Mouse (Mus musculus) bone marrow macrophage, adult 2 months (primary cell): Measurements from ENCODE around the gene Gabbr2. TPM values are rescaled to one million over a fixed set of nuclear protein-coding genes. Genes with fewer than 3 reads are reported as not detected.
A peak's percentile ranks its signal among the peaks of the same experiment; 100 is the strongest.

Experiments used
- H3K27ac ChIP-seq: 2 replicates; pipeline ENCODE4 v1.5.1; 2012; ENCODE audit warnings: low read depth, low read length; ENCODE audit not compliant: insufficient read depth
- H3K4me1 ChIP-seq: 2 replicates; pipeline ENCODE4 v1.6.1; 2012; ENCODE audit warnings: low read length; ENCODE audit not compliant: control insufficient read depth, insufficient read depth
- H3K4me3 ChIP-seq: 2 replicates; pipeline ENCODE4 v1.5.1; 2012; ENCODE audit warnings: mild to moderate bottlenecking, low read length, moderate library complexity; ENCODE audit not compliant: insufficient read depth
- CTCF ChIP-seq: IDR thresholded peaks from 2 replicates; pipeline ENCODE4 v1.5.1; 2012; ENCODE audit warnings: low read depth, mild to moderate bottlenecking, low read length, moderate library complexity
- POLR2A ChIP-seq: IDR thresholded peaks from 2 replicates; pipeline ENCODE4 v1.6.1; 2012; ENCODE audit warnings: mild to moderate bottlenecking, low read depth, low read length, borderline replicate concordance
- polyA plus RNA-seq: library from polyadenylated mRNA; stranded (reverse); fragments of >200 nt; gene quantifications from 2 replicates; pipeline ENCODE4 v1.2.4, GENCODE M21; 2012; ENCODE audit not compliant: missing spikeins, insufficient read depth, insufficient read length

The Gabbr2 gene
- 0.74 TPM in 1 of 2 replicates, not detected in the other for polyA plus RNA-seq

DNA sequence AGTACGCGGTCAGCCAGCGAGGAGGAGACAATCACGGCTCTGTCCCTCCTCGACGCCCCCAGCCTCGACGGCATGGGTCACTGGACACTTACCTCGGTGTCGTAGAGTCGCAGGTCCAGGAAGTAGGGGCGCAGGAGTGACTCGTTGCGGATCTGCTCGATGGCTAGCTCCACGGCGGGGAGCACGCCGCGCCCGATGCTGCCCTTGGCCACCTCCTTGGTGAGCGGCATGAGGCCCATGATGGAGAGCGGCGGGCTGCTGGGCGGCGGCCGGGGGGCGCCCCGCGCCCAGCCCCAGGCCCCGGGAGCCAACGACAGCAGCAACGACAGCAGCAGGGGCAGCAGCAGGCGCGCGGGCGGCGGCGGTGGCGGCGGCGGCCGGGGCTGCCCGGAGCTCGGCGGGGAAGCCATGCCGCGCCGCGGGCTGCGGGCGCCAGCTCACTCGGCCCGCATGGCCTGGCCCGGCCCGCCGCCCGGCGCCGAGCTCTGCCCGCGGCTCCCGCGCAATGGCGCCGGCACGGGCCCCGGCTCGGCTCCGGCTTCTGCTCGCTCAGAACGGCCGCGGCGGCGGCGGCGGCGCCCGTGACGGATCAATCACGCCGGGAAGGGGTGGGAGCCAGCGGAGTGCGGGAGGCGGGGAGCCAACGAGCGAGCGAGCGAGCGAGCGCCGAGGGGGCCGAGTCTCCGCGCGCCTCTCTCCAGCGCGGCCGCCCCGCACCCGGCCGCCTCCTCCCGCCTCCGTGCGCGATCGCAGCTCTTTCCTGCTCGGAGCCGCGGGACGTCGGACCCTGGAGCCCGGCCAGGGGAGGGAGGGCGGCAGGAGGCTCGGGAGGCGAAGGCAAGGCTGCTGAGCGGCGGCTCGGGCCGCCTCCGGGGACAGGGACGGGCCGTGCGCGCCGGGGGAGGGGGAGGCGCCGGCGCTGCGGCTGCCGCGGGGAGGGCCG is at the start of gene Gabbr2:
Gene Gabbr2, minus strand, starts transcription at position 858 of the 943 bp plus-strand sequence.
- Histone ChIP-seq H3K4me3 (peak within 1 kb of the TSS; percentile 45), H3K27ac (no peak within 1 kb of the TSS), H3K4me1 (no peaks in the 10 kb centered on the region)
- TF ChIP-seq POLR2A, result no peak
- TF ChIP-seq CTCF, result no peak

DNA sequence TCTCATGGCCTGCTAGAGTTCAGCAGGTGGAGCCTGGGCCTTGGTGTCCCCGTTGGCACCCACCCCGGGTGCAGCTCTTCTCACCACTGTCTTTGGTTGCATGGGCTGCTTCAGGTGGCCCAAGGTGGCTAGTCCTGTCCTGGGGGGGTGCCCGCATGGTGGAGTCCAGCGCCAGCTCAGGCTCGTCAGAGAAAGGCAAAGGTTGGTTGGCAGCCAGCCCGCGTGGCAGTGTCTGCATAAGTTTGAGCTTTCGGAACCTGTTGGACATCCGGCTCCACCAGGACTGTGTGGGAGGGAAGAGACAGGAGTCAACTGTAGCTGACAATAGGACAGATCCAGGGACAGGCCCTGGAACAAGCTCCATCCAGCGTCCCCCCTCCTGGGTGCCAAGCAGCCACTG is 47.9 kb upstream of the Gabbr2 start:
- Histone ChIP-seq H3K27ac (no peak overlapping the region), H3K4me1 (no peaks in the 10 kb centered on the region), H3K4me3 (no peak overlapping the region)
- TF ChIP-seq POLR2A (no peak), CTCF (no peak)

DNA sequence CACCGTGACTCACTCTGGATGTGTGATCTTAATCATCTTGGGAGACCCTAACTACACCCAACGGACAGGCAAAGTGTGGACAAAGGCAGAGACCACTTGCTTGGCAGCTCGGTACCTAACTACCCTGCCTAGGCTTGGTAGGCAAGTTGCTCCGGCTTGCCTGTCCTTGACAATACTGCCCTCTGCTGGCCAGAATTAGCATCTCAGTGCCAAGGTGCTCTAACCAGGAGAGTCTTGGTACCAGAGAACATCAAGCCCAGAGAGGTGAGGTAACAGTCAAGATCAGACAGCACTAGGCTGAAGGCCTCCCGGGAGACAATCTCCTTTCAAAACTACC is 45.6 kb upstream of the Gabbr2 start:
- no peak overlapping the region for H3K4me3 ChIP-seq
- no peaks in the 10 kb centered on the region for H3K4me1 ChIP-seq
- TF ChIP-seq POLR2A (no peak), CTCF (peak; percentile 93)
- no peak overlapping the region for H3K27ac ChIP-seq

DNA sequence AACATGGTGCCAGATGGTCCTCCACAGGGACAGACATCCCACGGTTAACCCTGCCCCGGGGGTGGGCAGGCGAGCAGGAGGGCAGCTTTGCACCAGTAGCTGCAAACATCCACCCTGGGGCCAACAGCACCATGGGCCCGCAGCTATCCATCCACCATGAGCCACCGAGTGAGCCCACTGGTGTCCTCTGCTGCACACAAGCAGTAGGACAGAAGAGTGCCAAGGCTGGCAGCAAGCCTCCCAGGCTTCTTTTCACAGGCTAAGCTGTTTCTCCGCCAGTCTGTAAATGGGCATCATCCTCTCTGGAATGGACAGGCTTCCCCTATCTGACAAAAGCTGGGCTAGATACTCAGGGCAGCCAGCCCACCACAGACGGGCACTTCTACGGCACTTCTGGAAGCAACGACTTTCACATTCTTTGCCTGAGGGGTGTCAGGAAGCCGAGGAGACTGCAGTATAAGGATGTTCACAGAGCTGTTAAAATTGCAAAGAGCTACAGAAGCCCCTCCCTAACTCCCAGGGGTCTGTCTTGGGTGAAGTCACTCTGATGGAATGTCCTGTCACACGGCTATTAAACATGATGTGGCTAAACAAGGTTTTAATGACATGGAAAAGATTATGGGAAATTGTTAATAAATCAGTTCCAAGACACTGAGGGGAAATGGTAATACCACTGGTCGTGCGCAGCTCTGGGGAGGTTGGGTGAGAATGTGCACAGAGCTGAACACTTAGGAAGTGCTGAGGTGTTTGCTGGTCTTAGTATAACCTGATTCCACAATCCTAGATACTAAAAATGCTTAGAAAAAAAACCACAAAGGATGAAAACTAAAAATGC is 45.0 kb upstream of the Gabbr2 start:
- TF ChIP-seq POLR2A (no peak), CTCF (no peak)
- Histone ChIP-seq H3K4me3 (no peak overlapping the region), H3K4me1 (no peaks in the 10 kb centered on the region), H3K27ac (no peak overlapping the region)

DNA sequence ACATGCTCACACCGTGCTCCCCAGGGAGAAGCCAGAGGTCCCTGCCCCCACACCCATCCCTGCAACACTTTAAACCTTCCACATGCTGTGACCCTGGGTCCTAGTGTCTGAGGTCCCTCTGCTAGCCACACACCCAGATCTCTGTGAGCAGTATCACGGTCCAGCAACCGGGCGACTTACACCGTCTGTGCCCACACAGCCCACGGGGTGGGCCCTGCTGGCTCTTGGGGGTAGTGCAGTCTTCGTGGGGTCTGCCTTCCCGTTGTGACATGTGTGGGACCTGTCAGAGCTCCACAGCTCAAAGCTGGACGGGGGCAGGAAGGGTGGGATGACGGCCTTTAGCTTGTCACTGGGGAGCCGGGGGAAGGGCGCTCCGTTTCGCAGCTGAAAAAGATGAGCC is 43.9 kb upstream of the Gabbr2 start:
- Histone ChIP-seq H3K27ac (no peak overlapping the region), H3K4me3 (no peak overlapping the region), H3K4me1 (no peaks in the 10 kb centered on the region)
- TF ChIP-seq POLR2A, result no peak
- TF ChIP-seq CTCF, result no peak

DNA sequence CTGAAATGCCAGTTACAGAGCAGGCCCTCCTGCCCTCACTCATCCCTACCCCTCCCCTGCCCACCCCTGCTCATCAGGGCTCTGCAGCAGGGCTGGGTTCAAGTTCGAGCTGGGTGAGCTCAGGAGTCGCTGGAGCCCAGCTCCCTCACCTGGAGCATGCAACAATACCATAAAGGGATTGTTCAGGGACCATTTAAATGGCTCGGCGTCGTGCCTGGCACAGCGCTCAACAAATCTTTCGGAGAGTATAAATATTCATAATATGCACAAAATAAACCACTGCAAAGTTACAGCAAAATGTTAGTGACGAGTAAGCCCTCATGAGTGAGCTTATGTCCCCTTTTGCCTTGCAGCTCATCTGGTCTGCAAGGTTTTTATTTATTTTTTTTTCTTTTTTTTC is 40.5 kb upstream of the Gabbr2 start:
- no peak for TF ChIP-seq CTCF
- TF ChIP-seq POLR2A, result no peak
- no peak overlapping the region for H3K4me3 ChIP-seq
- no peak overlapping the region for H3K27ac ChIP-seq
- no peaks in the 10 kb centered on the region for H3K4me1 ChIP-seq

DNA sequence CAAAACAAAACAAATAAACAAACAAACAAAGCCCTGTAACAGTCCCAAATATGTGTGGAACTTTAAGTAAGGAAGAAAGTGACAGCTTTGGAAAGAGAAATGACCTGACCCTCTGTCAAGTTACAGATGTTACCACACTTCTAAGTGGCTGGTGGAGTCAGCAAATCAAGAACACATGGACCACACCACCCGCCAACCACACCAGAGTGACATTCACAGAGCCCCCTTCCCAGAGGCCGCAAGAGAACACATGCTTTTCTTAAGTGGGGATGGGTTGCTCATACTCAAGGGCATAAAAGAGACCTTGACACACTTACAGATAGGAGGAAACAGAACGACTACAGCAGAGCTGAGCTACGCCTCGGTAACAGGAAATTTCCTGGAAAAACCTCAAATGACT is 37.1 kb upstream of the Gabbr2 start:
- Histone ChIP-seq H3K27ac (no peak overlapping the region), H3K4me3 (no peak overlapping the region), H3K4me1 (no peaks in the 10 kb centered on the region)
- TF ChIP-seq POLR2A, result no peak
- TF ChIP-seq CTCF, result no peak

DNA sequence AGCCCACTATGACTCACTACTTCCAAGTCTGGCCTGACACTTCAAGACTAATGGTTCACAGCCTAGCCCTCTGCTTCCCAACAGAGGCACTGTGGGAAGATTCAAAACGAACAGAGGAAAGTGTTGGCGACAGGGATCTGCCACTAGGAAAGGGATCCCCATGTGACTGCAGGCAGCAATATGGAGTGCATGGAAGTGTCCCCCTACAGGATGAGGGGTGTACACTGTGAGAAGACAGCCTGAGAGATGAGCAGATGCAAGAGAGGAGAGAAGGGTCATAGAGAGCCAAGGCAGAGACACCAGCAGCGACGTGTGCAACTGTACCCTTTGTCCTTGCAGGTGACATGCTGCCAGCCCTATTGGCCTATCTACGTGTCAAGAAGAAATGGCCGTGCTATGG is 32.3 kb upstream of the Gabbr2 start:
- TF ChIP-seq CTCF (no peak), POLR2A (no peak)
- H3K4me3 ChIP-seq, result no peak overlapping the region
- H3K4me1 ChIP-seq, result no peaks in the 10 kb centered on the region

DNA sequence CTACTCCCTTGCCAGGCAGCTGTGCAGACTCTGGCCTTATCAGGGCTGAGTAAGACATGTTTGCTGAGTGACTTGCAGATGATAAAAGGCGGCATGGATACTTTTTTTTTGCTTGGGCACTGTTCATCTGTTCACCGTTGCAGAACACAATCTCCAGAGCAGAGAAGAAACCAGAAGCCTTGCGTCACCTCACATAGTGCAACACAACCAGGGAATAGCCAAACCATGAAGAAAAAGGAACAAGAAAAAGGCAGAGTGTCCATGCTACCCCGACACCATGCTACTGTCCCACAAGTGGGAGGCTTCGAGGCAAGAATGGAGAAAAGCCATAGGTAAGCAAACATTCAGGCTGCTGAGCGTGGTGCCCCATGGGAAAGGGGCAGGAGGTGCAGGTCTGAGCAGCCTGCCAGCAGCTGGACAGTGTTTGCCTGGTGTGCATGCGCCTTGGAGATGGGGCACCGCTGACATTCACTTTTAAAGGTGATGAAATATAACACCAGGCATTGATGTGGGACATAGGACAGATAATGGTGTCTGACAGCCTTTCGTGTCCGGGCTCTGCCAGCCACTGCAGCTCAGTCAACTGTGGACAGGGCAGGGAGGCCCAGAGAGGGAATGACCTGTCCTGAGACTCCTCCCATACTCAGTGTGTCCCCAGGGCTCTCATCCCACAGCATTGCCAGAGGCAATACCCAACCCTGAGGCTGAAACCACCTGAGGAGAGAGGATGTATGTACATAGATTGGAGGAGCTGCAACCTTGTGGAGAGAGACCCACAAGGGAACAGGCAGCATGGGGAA is 31.3 kb upstream of the Gabbr2 start:
- Histone ChIP-seq H3K27ac (no peak overlapping the region), H3K4me1 (no peaks in the 10 kb centered on the region), H3K4me3 (no peak overlapping the region)
- TF ChIP-seq CTCF (no peak), POLR2A (no peak)

More for the DNA sequence above, 32.3 kb upstream of the Gabbr2 start:
- no peak overlapping the region for H3K27ac ChIP-seq
